Mouse (Mus musculus) CH12.LX (cell line): ENCODE measurements at regions not wholly inside any gene's neighbourhood (a gene's known extent, or its start where the extent isn't known, plus 50 kb on each side); places are given as distances from the start of the nearest gene placed in this dataset.

Source experiments
- DNase-seq: peaks from one replicate; pipeline ENCODE4 v3.0.0-alpha.2; 2013; ENCODE audit errors: extremely low read depth
- H3K27ac ChIP-seq: 2 replicates; pipeline ENCODE4 v1.5.1; 2012; ENCODE audit warnings: low read depth, mild to moderate bottlenecking, control low read depth, moderate library complexity; ENCODE audit not compliant: insufficient read depth
- H3K27me3 ChIP-seq: replicated peaks from 2 replicates; pipeline ENCODE3; 2012; ENCODE audit warnings: inconsistent platforms
- H3K36me3 ChIP-seq, 2 experiments: replicated peaks in 1 of 2; 2 replicates each; pipeline versions ENCODE3 to v1.6.1; 2012; ENCODE audit warnings: inconsistent platforms in 1 of 2, low read length in 1 of 2, mild to moderate bottlenecking in 1 of 2, mixed read lengths in 1 of 2, moderate library complexity in 1 of 2; ENCODE audit not compliant: control insufficient read depth in 1 of 2, insufficient read depth in 1 of 2
- H3K4me1 ChIP-seq, 2 experiments: 2 replicates each; pipeline ENCODE4 v1.6.1; 2012; ENCODE audit warnings: inconsistent platforms in 1 of 2, moderate library complexity in 1 of 2; ENCODE audit not compliant: insufficient read depth in 2 of 2, control insufficient read depth in 1 of 2
- H3K4me2 ChIP-seq: 2 replicates; pipeline ENCODE4 v1.6.1; 2012; ENCODE audit warnings: low read depth, mild to moderate bottlenecking, control low read depth; ENCODE audit not compliant: poor library complexity, insufficient read depth, severe bottlenecking
- H3K4me3 ChIP-seq, 3 experiments: fragments of 150-350 bp in 1 of 3; sonication (generic) in 1 of 3; replicated peaks in 1 of 3; 2 replicates each; pipeline versions ENCODE3 to v1.5.1; 2011 to 2012; ENCODE audit warnings: low read depth in 2 of 3, low read length in 2 of 3, mild to moderate bottlenecking in 2 of 3, moderate library complexity in 2 of 3, control low read depth in 1 of 3, improper control_type of control experiment in 1 of 3, inconsistent platforms in 1 of 3, mixed read lengths in 1 of 3; ENCODE audit not compliant: poor library complexity in 1 of 3
- H3K79me2 ChIP-seq: replicated peaks from 2 replicates; pipeline ENCODE4 v1.6.1; 2012; ENCODE audit warnings: mild to moderate bottlenecking, moderate library complexity; ENCODE audit not compliant: control insufficient read depth, poor library complexity, insufficient read depth, severe bottlenecking; ENCODE audit errors: extremely low read depth
- H3K9ac ChIP-seq: 2 replicates; pipeline ENCODE4 v1.6.1; 2012; ENCODE audit warnings: low read depth, mild to moderate bottlenecking, control low read depth, moderate library complexity; ENCODE audit not compliant: insufficient read depth
- H3K9me3 ChIP-seq: replicated peaks from 2 replicates; pipeline ENCODE3; 2012; ENCODE audit warnings: low read length, inconsistent platforms, mixed read lengths
- BHLHE40 ChIP-seq: IDR thresholded peaks from 2 replicates; pipeline ENCODE4 v1.6.1; 2011; ENCODE audit warnings: mild to moderate bottlenecking, low read depth, low read length, improper control_type of control experiment
- CHD2 ChIP-seq: IDR thresholded peaks from 2 replicates; pipeline ENCODE4 v1.6.1; 2011; ENCODE audit warnings: low read length, improper control_type of control experiment
- KAT2A ChIP-seq: IDR thresholded peaks from 2 replicates; pipeline ENCODE4 v1.6.1; 2012; ENCODE audit warnings: low read length, improper control_type of control experiment, inconsistent platforms; ENCODE audit not compliant: insufficient replicate concordance
- MAFK ChIP-seq: IDR thresholded peaks from 2 replicates; pipeline ENCODE4 v1.6.1; 2011; ENCODE audit warnings: low read length, improper control_type of control experiment; ENCODE audit not compliant: insufficient replicate concordance
- MAX ChIP-seq: IDR thresholded peaks from 2 replicates; pipeline ENCODE4 v1.6.1; 2011; ENCODE audit warnings: low read length, improper control_type of control experiment
- NELFE ChIP-seq: IDR thresholded peaks from 2 replicates; pipeline ENCODE4 v1.6.1; 2011; ENCODE audit warnings: low read depth, low read length, improper control_type of control experiment
- TCF12 ChIP-seq: IDR thresholded peaks from 2 replicates; pipeline ENCODE4 v1.6.1; 2014; ENCODE audit warnings: low read depth, mild to moderate bottlenecking, inconsistent platforms, low read length, improper control_type of control experiment
- UBTF ChIP-seq: IDR thresholded peaks from 2 replicates; pipeline ENCODE4 v1.6.1; 2012; ENCODE audit warnings: low read depth, mild to moderate bottlenecking, inconsistent platforms, low read length, improper control_type of control experiment, moderate library complexity
- dilution Hi-C: fragments of 300-500 bp; cut with MboI; formaldehyde crosslinking; loops from 2 replicates; pipeline ENCODE4 v1.14.3; 2020; ENCODE audit warnings: low sequenced_read_pairs; ENCODE audit not compliant: extremely low pct_unique_long_range_greater_than_20kb, extremely low pct_ligation_motif_present
- in situ Hi-C: fragments of 300-500 bp; cut with MboI; formaldehyde crosslinking; loops from 3 replicates; pipeline ENCODE4 v1.14.3; 2019; ENCODE audit warnings: low sequenced_read_pairs, low pct_ligation_motif_present, low pct_unique_long_range_greater_than_20kb, mixed read lengths

- no peaks in the 10 kb centered on the region for H3K79me2 ChIP-seq
- H3K36me3 ChIP-seq: no peaks in the 10 kb centered on the region
- dilution Hi-C loops (no loop called here), in situ Hi-C loops (no loop called here)
- TF ChIP-seq CHD2 (no peak), MAX (no peak), BHLHE40 (no peak), UBTF (no peak), KAT2A (no peak), NELFE (no peak), MAFK (no peak)
- H3K9ac ChIP-seq: no peak overlapping the region
- H3K27ac ChIP-seq: no peak overlapping the region
- DNase-seq: no peak
- H3K9me3 ChIP-seq: no peaks in the 10 kb centered on the region
- H3K4me3 ChIP-seq: no peak overlapping the region
- no peak overlapping the region for H3K4me2 ChIP-seq
- H3K4me1 ChIP-seq: peaks cover 7 to 53% of the 10 kb centered on the region in 2 experiments
- H3K27me3 ChIP-seq: no peaks in the 10 kb centered on the region
Measured at GRCm38 (mm10) chr1:164508556-164508955, 50.4 kb upstream of the Atp1b1 start.

GRCm38 (mm10) chr1:164508106-164508505, 50.0 kb upstream of the Atp1b1 start:
- H3K9me3 ChIP-seq: no peaks in the 10 kb centered on the region
- H3K4me1 ChIP-seq: peaks cover 7 to 56% of the 10 kb centered on the region in 2 experiments
- no peak overlapping the region for H3K9ac ChIP-seq
- dilution Hi-C loops: no loop called here
- no peak overlapping the region for H3K27ac ChIP-seq
- H3K27me3 ChIP-seq: no peaks in the 10 kb centered on the region
- DNase-seq: no peak
- TF ChIP-seq TCF12: no peak
- no peak for TF ChIP-seq NELFE
- TF ChIP-seq MAFK: no peak
- H3K79me2 ChIP-seq: no peaks in the 10 kb centered on the region
- in situ Hi-C loops: no loop called here
- no peak overlapping the region for H3K4me3 ChIP-seq
- H3K4me2 ChIP-seq: no peak overlapping the region
- no peaks in the 10 kb centered on the region for H3K36me3 ChIP-seq
